Mouse (Mus musculus) intestine, postnatal 0 days (tissue): ENCODE results near the gene Tmem35b. TPM values are rescaled to one million over a fixed set of nuclear protein-coding genes. Genes with fewer than 3 reads are reported as not detected.

Experiments used
- ATAC-seq: fragments of 200-750 bp; cut with Nextera tagmentation; 2 replicates; pipeline ENCODE4 v1.8.0; 2017; ENCODE audit warnings: mild to moderate bottlenecking, moderate TSS enrichment, moderate library complexity
- H3K27ac ChIP-seq: fragments of 300-500 bp; sonication (generic); 2 replicates; pipeline ENCODE4 v1.5.1; 2014; ENCODE audit warnings: mild to moderate bottlenecking, low read depth, low read length, moderate library complexity
- H3K27me3 ChIP-seq: fragments of 300-500 bp; sonication (generic); replicated peaks from 2 replicates; pipeline ENCODE4 v1.6.1; 2014; ENCODE audit warnings: low read length, mixed read lengths; ENCODE audit not compliant: control insufficient read depth, insufficient read depth
- H3K36me3 ChIP-seq: fragments of 300-500 bp; sonication (generic); 2 replicates; pipeline ENCODE4 v1.6.1; 2014; ENCODE audit warnings: mild to moderate bottlenecking, moderate library complexity; ENCODE audit not compliant: control insufficient read depth, insufficient read depth
- H3K4me1 ChIP-seq: fragments of 300-500 bp; sonication (generic); replicated peaks from 2 replicates; pipeline ENCODE4 v1.6.1; 2014; ENCODE audit warnings: antibody characterized with exemption, low read length, mixed read lengths; ENCODE audit not compliant: control insufficient read depth, insufficient read depth
- H3K4me2 ChIP-seq: fragments of 300-500 bp; sonication (generic); replicated peaks from 2 replicates; pipeline ENCODE4 v1.6.1; 2014; ENCODE audit warnings: low read depth, mild to moderate bottlenecking, moderate library complexity
- H3K4me3 ChIP-seq: fragments of 300-500 bp; sonication (generic); 2 replicates; pipeline ENCODE4 v1.5.1; 2014; ENCODE audit warnings: low read depth, low read length
- H3K9ac ChIP-seq: fragments of 300-500 bp; sonication (generic); 2 replicates; pipeline ENCODE4 v1.6.1; 2014; ENCODE audit warnings: mild to moderate bottlenecking, low read depth, low read length
- H3K9me3 ChIP-seq: fragments of 300-500 bp; sonication (generic); 2 replicates; pipeline ENCODE4 v1.6.1; 2016; ENCODE audit warnings: mixed run types; ENCODE audit not compliant: control insufficient read depth
- CTCF ChIP-seq: sonication (generic); IDR thresholded peaks from 2 replicates; pipeline ENCODE4 v1.5.1; 2016; ENCODE audit warnings: low read depth, mild to moderate bottlenecking, control low read depth, antibody characterized with exemption, moderate library complexity
- WGBS: fragments of 180-500 bp; shearing (Covaris S2); extraction: QIAGEN DNeasy Blood & Tissue Kit; methylation state at CpG from one replicate; pipeline ENCODE4 v1.1.7; 2014; 5-methylcytosine and 5-hydroxymethylcytosine counted together
- polyA plus RNA-seq: library from polyadenylated mRNA; unstranded; fragments of >200 nt; fragmentation: Nextera tagmentation; extraction: Ambion mirVana; gene quantifications from 2 replicates; pipeline ENCODE4 v1.2.1, GENCODE M21; 2015

Tmem35b gene
- polyA plus RNA-seq, 1 experiment from 2014 or later: 19.5 TPM

- peak overlapping the region; percentile 100 for H3K4me2 ChIP-seq
- peaks cover 38% of the 10 kb centered on the region; the same call in 1 of the 2 replicates for H3K27me3 ChIP-seq
- ATAC-seq: peak; percentile 53
- 0 out of 2 replicates have a peak overlapping the region, but pooled peaks have one; percentile 11 for H3K9ac ChIP-seq
- no peaks in the 10 kb centered on the region for H3K9me3 ChIP-seq
- 3% methylated on average over 49 of the region's 51 CpGs for WGBS
- no peak overlapping the region for H3K27ac ChIP-seq
- H3K36me3 ChIP-seq: no peaks in the 10 kb centered on the region
- peak overlapping the region; percentile 70 for H3K4me3 ChIP-seq
- peaks cover 4% of the 10 kb centered on the region; the same call in 1 of the 2 replicates for H3K4me1 ChIP-seq
- no peak for TF ChIP-seq CTCF
These were observed 46.1 kb downstream of the Tmem35b start for GRCm38 (mm10) chr4:127169346-127170221.

- no peak overlapping the region for H3K9ac ChIP-seq
- H3K36me3 ChIP-seq: no peaks in the 10 kb centered on the region
- TF ChIP-seq CTCF: no peak
- ATAC-seq: no peak
- H3K27me3 ChIP-seq: peaks cover 38% of the 10 kb centered on the region; the same call in 1 of the 2 replicates
- no peaks in the 10 kb centered on the region for H3K9me3 ChIP-seq
- H3K4me1 ChIP-seq: peaks cover 4% of the 10 kb centered on the region; the same call in 1 of the 2 replicates
- 53% methylated on average over 5 of the region's 5 CpGs for WGBS
- H3K4me2 ChIP-seq: no peak overlapping the region
- no peak overlapping the region for H3K27ac ChIP-seq
- no peak overlapping the region for H3K4me3 ChIP-seq
These were observed 47.4 kb downstream of the Tmem35b start for GRCm38 (mm10) chr4:127170866-127171265.

DNA sequence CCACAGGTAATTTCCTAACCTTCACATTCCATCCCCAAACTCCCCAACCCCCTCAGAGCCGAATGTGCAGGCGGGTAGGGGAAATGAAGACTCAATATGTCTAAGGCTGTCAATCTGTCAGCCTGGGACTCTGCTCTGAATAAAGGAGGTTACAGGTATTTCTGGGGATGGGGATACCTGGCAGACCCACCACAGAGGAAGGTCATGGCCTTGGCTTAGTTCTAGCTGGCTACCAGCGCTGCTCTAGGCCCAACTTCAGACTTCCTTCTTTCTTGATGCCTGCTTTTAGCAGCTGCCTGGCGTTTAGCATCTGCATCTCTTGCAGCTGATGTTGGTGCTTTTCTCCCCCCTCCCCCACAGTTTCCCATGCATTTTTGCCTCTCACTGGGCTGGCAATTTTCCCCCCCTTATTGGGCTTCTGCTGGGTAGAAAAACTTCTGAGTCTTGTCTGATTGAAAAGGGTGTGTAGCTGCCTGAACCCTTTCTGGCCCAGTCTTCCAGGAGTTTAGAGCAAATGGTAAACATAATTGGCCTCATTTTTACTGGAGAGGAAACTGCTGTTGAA, 47.9 kb downstream of the Tmem35b start:
- H3K4me1 ChIP-seq: peaks cover 4% of the 10 kb centered on the region; the same call in 1 of the 2 replicates
- H3K9ac ChIP-seq: no peak overlapping the region
- no peak overlapping the region for H3K4me3 ChIP-seq
- no peaks in the 10 kb centered on the region for H3K36me3 ChIP-seq
- H3K9me3 ChIP-seq: no peaks in the 10 kb centered on the region
- no peak overlapping the region for H3K4me2 ChIP-seq
- TF ChIP-seq CTCF: no peak
- H3K27me3 ChIP-seq: peaks cover 37% of the 10 kb centered on the region; the same call in 1 of the 2 replicates
- WGBS: 58% methylated on average over 4 of the region's 4 CpGs
- ATAC-seq: no peak
- no peak overlapping the region for H3K27ac ChIP-seq

GRCm38 (mm10) chr4:127172119-127172518, 48.6 kb downstream of the Tmem35b start:
- Histone ChIP-seq H3K4me3 (no peak overlapping the region), H3K9ac (no peak overlapping the region), H3K4me2 (no peak overlapping the region), H3K27ac (no peak overlapping the region), H3K9me3 (no peaks in the 10 kb centered on the region), H3K4me1 (peaks cover 4% of the 10 kb centered on the region; the same call in 1 of the 2 replicates), H3K36me3 (no peaks in the 10 kb centered on the region), H3K27me3 (peaks cover 31% of the 10 kb centered on the region; the same call in 1 of the 2 replicates)
- ATAC-seq: no peak
- no peak for TF ChIP-seq CTCF
- 28% methylated on average over 7 of the region's 7 CpGs for WGBS

- H3K4me2 ChIP-seq: no peak overlapping the region
- no peak overlapping the region for H3K9ac ChIP-seq
- no peak overlapping the region for H3K4me3 ChIP-seq
- H3K4me1 ChIP-seq: peaks cover 4% of the 10 kb centered on the region; the same call in 1 of the 2 replicates
- no peak overlapping the region for H3K27ac ChIP-seq
- H3K9me3 ChIP-seq: no peaks in the 10 kb centered on the region
- no peak for ATAC-seq
- WGBS: 55% methylated on average over 4 of the region's 4 CpGs
- no peaks in the 10 kb centered on the region for H3K36me3 ChIP-seq
- peaks cover 31% of the 10 kb centered on the region; the same call in 1 of the 2 replicates for H3K27me3 ChIP-seq
- no peak for TF ChIP-seq CTCF
These were observed 49.1 kb downstream of the Tmem35b start for GRCm38 (mm10) chr4:127172614-127173013.

- H3K4me1 ChIP-seq: peaks cover under 1% of the 10 kb centered on the region; the same call in 1 of the 2 replicates
- no peak overlapping the region for H3K27ac ChIP-seq
- TF ChIP-seq CTCF: 0 out of 2 replicates have a peak, but pooled peaks have one; percentile 17
- 1% methylated on average over 8 of the region's 8 CpGs for WGBS
- H3K4me2 ChIP-seq: no peak overlapping the region
- no peak for ATAC-seq
- no peaks in the 10 kb centered on the region for H3K36me3 ChIP-seq
- no peaks in the 10 kb centered on the region for H3K9me3 ChIP-seq
- H3K27me3 ChIP-seq: peaks cover 22% of the 10 kb centered on the region; the same call in 1 of the 2 replicates
- H3K9ac ChIP-seq: no peak overlapping the region
- no peak overlapping the region for H3K4me3 ChIP-seq
These were observed 50.0 kb downstream of the Tmem35b start for GRCm38 (mm10) chr4:127173461-127173860.
